Mouse (Mus musculus): Measurements from ENCODE around the gene Rab19.
A peak's percentile ranks its signal among the peaks of the same experiment; 100 is the strongest.
"Not testable (repeated sequence)": the region's sequence is repeated elsewhere in the genome, so short reads cannot be mapped to it uniquely, and the experiment has no call there.

Gene Rab19

DNA sequence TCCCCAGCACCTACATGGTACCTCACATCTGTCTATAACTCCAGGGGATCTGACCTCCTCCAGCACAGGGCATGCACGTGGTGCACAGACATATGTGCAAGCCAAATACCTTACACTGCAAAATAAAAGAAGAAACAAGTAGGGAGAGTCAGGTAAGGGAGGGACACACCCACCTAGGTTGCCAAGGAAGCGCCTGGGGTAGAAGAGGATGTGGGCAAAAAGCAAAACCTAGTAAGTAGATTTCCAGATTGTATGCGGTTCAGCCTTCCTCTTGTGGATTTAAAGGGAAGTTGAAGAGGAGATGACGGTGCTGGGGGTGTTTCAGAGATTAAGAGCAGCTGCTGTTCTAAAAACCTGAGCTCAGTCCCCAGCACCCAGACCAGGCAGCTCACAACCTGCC is 1.8 kb upstream of the Rab19 start:
- no peak for DNase-seq (ENCODE audit: extremely low spot score, low spot score)

DNA sequence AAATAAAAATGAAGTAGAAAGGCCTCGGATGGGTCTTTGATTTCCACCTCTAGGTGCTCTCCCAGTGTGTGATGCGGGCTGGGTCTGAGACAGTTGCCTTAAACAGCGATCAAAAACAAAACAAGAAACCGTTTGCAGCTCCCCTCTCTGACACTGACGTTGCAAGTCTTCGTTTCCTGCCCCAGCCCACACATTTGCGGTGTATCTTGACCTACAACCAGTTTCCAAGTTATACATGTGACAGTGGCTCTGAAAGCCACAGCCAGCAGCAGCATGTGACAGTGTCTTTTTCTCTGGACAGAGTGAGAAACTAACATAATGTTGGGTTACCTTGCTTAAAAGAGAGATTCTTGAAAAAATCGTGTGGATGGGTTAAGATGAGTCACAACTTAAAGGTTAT is 1.2 kb upstream of the Rab19 start:
- no peak for DNase-seq (ENCODE audit: extremely low spot score, low spot score)

DNA sequence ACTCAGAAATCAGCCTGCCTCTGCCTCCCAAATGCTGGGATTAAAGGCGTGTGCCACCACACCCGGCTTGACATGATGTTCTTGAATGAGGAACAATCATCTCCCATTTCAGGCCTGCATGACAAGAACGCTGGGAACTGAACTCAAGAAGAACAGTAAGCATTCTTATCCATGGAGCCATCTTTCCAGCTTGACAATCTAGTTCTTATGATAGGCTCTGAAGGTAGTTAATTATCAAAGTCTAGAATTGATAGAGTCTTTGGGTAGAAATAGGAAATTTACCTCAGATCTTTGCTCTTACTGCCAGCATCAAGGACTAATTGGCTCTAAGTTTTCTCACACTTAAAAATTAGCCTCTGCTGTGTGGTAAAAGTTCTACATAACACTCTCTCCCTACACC is 699 bp upstream of the Rab19 start:
- no peak for DNase-seq (ENCODE audit: extremely low spot score, low spot score)

DNA sequence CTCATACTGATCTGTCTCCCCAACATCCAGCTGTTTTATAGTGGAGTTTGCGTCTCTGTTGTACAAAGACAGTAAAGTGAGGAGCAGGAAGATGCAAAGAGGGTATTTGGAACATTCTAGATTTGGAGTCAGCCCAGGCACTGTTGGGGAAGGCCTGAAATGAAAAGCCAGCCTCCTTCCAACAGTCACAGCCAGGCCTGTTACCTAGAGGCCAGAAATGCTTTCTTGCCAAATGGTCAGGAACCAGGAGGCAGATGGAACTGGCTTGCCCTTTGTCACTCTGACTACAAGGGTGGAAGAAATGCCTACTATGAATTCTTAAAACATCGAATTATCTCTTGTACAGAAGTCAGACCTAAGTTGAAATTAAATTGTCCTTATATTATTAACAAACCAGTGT is 9.0 kb downstream of the Rab19 start:
- no peak for DNase-seq (ENCODE audit: extremely low spot score, low spot score)

DNA sequence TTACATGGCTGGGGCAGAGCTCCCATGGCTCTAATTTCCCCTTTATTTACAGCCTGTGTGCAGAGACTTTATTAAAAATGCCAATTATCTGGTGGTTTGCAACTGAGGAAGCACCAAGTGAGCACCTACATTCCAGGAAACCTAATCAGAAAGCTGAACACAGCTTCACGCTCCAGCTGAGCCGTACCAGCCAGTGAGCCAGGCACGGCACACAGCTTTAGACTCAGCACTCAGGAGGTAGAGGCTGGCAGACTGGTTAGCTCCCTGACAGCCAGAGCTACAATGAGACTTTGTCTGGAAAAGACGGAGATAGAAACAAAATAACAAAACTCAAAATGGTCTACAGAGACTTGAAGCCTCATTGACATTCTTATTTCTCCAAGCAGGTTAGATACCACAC is 14.5 kb downstream of the Rab19 start:
- no peak for DNase-seq (ENCODE audit: extremely low spot score, low spot score)

DNA sequence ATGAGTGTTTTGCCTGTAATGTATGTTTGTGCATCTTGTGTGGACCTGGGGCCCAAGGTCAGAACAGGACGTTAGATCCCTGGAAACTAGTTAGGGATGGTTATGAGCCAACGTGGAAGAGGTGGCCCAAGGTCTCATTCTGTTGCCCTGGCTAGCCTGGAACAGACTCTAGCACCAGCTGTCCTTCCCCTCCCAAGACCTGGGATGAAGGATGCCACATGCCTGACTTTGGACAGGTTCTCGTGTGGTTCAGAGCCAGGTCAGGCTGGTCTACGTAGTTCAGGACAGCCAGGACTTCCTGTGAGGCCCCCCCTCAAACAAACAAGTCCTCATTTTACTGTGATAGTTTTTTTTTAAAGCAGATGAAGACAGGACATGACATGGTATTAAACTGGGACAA is 14.9 kb downstream of the Rab19 start:
- no peak for DNase-seq (ENCODE audit: extremely low spot score, low spot score)

DNA sequence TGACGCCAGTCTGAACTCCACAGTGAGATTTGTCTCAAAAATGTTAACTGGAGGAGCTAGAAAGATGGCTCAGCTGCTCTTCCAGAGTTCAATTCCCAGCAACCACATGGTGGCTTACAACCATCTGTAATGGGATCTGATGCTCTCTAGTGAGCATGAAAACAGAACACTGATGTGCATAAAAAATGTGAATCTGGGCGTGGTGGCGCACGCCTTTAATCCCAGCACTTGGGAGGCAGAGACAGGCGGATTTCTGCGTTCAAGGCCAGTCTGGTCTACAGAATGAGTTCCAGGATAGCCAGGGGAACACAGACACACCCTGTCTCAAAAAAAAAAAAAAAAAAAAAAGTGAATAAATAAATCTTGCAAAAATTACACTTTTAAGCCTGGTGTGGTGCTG is 16.1 kb downstream of the Rab19 start:
- no peak for DNase-seq (ENCODE audit: extremely low spot score, low spot score)

DNA sequence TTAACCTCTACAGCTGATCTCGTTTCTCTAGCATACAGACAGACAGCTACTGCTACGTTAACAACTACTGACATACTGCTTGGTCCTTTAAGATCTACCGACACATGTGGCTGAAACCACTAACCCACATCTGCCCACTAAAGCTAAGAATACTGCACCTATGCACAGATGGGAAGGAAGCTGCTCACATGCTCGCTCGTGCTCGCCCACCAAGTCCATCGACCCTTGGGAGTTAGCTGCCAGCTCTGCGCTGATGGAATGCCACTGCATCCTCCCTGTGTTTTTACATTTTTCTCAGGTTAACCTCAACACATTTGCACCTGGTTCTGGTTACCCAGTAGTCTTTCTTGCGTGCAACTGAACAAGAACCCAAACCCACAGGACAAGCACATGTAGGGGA is 17.4 kb downstream of the Rab19 start:
- no peak for DNase-seq (ENCODE audit: extremely low spot score, low spot score)

DNA sequence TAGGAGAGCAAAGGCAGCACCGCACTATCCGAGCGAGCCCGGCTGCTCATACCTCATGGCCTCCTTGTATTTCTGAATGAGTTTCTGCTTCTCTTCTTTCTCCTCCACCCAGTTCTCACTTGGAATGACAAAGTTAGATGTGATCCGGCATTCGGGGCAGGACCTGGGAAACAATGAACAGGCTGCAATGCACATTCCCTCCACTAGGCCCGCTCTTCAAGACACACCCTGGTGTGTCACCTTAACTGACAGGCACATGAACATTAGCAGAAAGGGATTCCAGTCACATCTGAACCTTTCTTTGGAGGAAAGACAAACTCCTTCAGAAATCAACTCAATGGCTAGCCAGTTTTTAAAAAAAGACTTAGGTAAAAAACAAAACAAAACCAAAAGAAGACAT is 19.4 kb downstream of the Rab19 start:
- peak; percentile 41 for DNase-seq (ENCODE audit: extremely low spot score, low spot score)

DNA sequence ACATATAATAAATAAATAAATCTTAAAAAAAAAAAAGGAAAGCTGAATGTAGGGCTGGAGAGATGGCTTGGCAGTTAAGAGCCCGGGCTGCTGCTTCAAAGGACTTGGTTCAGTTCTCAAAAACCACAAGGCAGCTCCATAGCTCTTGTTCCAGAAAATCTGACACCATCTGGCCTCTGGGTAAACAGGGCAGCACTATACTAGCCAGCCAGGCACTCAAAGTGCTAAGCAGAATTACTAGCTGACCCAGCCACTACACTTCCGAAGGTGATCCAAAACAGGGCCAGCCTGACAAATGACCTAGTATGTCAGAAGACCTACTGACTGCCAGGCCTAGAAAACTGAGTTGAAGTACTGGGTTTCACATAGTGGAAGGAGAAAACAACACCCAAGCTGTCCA is 22.2 kb downstream of the Rab19 start:
- no peak for DNase-seq (ENCODE audit: extremely low spot score, low spot score)

DNA sequence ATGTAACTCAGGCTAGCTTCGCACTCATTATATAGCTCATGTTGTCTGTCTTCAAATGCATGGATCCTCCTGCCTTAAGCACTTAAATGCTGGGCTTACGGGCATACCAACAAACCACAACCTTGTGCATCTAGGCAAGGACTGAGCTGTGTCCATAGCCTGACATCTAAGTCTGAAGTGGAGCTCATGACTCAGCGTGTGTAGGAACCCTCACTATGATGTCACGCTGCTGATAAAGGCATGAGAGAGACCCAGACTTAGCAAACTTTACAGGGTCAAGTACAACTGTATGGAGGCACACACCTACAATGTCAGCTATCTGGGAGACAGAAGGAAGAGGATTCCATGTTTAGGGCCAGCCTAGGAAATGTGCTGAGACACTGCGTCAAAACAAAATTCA is 25.5 kb downstream of the Rab19 start:
- DNase-seq (ENCODE audit: extremely low spot score, low spot score), result no peak

DNA sequence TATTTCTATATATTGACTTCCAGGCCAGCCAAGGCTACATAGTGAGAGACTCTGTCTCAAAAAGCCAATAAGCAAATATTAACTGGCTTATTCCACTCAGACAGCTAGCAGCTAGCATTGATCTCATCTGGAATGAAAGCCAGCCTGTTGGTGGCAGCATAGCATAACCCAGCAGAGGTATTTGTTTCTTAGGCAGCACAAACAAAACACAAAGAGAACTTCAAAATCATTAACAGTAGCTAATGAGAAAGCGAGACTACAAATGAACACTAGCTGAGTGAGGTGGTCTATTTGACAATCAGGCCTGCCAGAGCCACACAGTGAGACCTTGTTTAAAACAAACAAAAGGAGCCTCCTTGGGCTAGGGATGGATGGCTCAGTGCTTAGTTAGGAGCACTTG is 33.1 kb downstream of the Rab19 start:
- no peak for DNase-seq (ENCODE audit: extremely low spot score, low spot score)

DNA sequence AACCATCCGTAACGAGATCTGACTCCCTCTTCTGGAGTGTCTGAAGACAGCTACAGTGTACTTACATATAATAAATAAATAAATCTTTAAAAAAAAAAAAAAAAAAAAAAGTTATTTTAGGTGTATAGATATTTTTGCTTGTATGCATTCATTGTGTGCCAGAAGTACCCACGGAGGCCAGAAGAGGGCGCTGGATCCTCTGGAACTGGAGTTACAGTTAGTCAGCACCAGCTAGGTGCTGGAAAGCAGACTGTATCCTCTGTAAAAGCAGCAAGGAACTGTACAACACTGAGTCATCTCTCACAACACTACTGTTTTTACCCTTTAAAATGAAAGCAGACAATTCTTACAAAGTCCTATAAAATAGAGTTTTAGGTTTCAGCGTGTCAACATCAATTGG is 34.8 kb downstream of the Rab19 start:
- peak; percentile 60 for DNase-seq (ENCODE audit: extremely low spot score, low spot score)

DNA sequence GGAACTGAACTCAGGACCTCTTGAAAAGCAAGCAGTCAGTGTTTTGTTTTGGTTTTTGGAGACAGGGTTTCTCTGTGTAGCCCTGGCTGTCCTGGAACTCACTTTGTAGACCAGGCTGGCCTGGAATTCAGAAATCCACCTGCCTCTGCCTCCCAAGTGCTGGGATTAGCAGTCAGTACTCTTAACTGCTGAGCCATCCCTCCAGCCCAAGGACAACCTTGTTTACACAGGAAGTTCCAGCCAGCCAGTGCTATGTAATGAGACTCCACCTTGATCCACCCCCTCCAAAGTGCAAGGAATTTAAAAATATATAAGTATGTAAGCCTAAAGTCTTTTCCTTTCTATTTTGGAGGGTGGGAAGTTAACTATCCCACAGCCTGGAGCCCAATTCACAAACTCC is 35.7 kb downstream of the Rab19 start:
- not testable (repeated sequence) for DNase-seq (ENCODE audit: extremely low spot score, low spot score)

DNA sequence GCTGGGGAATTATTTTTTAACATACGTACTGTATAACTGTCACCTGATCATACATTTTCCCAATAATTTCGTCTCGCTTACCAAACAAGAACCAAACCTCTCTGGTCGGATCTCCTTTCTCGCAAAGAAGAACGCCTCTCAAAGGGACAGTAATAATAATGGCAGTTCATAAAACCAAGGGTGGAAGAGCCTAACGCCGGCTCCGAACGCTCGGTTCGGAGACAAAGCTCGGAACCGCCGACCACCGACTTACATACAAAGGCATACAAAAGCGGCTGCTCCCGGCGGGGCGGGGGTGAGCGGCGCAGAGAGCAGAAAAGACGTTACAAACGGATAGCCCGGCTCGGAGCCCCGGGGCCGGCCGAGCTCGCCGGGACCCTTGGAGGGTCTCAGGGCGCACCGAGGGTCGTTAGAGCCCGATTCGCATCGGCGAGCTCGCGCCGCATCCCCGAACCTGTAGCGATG is 38.4 kb downstream of the Rab19 start:
- no peak for DNase-seq (ENCODE audit: extremely low spot score, low spot score)

DNA sequence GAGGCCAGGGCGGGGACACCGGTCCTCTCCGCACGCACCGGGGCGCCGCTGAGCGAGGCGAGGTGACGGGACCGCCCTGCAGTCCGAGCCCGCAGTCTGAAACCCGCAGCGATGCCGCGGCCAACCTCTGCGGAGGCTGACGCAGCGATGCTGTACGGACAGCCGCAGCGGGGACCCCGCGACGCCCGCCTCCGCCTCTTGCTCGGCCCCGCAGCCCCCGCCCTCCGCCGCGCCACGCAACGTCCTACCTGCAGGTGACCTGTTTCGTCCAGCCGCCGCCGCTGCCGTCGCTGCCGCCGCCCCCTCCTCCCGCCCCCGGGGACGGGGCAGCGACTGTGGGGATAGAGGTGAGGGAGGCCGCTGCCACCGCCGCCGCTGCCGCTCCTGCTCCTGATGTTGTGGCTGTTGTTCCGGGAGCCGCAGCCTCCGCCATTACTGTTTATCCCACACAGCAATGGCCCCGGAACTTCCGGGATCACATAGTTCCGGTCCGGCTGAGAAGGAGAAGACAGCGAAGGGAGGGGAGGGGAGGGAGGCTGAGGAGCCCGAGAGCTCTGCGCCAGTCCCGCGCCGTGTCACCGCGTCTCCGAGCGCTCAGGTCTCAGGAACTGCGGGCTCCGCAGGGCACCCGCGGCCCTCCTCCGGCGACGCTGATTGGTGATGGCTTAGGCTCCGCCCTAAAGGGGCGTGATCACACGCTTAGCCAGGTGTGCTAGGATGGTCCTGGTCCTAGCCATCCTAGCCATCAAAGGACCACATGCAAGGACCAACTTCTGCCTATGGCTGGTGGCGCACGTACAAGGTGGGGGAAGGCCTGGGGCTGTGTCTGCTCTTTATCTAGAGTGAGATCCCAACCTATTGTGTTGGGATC is 39.1 kb downstream of the Rab19 start, which contains the start of gene Mkrn1:
TSS of gene Mkrn1 (minus strand) at position 612 of the 871 bp plus-strand sequence.
- peak; percentile 87 for DNase-seq (ENCODE audit: extremely low spot score, low spot score)

DNA sequence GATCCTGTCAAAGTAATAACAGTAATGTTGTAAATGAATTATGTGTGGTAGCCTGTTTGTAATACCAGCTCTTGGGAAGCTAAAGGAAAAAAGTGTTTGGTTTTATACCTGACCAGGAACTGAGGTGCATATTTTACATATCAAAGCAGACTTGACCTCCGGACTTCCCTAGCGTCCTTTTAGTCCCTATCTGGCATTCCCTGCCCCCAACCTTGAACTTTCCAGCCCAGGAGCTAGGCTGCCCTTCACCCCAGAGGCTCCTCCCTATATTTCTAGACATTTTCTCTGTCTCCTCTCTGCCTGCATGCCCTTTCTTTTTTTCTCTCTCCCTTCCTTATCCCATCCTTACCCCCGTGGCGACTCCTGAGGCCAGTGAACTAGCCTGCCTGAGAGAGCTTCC is 39.9 kb downstream of the Rab19 start:
- no peak for DNase-seq (ENCODE audit: extremely low spot score, low spot score)

DNA sequence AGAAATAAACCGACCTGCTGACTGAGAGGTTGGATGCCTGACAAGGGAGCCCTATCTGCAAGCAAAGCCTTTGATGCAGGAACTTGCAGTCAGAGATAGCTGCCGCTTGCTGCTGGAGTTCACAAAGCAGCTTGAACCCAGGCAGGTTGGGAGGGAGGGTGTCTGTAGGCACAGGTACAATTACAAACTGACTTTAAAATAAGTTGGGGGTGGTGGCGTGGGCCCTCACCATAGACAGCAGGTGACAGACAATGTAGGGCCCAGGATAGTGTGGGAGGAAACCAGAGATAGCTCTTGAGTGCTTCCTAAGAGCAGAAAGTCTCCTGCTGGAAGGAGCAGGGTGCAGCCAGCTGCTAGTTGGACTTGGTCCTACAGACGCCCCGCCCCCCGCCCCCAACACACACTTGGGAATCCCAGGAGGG is 42.2 kb downstream of the Rab19 start:
- DNase-seq (ENCODE audit: extremely low spot score, low spot score), result no peak

DNA sequence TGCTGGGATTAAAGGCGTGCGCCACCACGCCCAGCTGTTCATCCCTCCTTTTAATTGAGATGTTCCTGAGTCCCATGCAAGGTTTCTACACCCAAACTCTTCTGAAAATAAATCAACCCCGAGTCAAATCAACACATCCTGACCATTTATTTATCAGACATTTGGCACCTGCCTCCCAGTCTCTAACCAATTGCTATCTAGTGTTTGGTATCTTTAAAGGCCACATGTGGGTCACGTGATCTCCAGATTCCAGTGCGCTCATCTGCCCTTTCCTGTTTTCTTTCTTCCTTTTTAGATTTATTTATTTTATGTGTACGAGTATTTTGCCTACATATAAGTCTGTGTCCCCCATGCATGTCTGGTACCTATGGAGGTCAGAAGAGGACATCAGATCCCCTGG is 42.7 kb downstream of the Rab19 start:
- DNase-seq (ENCODE audit: extremely low spot score, low spot score), result no peak

DNA sequence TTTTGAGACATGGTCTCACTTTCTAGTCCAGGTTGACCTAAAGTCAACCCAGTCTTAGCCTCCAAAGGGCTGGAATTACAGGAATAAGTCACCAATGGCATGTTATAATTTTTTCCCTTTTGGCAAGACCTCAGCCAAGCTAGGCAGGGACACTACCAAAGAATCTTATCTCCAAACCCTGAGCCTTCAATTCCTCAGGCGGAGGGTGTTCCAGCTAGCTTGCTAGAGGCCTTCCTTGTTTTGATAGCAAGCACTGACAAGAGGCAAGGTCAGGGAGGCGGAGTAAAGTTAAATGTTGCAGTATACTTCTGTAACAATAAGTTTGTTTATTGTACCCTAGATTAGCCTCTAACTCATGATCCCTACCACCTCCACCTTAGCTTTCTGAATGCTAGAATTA is 44.2 kb downstream of the Rab19 start:
- no peak for DNase-seq (ENCODE audit: extremely low spot score, low spot score)

DNA sequence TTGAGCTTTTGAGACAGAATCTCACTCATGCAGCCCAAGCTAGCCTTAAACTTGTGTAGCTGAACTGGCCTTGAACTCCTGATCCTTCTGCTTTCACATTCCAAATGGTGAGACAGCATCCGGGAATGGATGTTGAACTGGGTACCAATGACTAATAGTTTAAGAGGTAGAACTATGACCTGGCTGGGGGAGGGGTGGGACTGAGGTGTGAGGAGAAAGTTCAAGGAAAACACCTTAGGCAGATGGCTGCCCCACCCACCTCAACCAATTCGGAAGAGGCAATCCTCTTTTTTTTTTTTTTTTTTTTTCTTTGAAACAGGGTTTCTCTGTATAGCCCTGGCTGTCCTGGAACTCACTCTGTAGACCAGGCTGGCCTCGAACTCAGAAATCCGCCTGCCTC is 45.8 kb downstream of the Rab19 start:
- no peak for DNase-seq (ENCODE audit: extremely low spot score, low spot score)

DNA sequence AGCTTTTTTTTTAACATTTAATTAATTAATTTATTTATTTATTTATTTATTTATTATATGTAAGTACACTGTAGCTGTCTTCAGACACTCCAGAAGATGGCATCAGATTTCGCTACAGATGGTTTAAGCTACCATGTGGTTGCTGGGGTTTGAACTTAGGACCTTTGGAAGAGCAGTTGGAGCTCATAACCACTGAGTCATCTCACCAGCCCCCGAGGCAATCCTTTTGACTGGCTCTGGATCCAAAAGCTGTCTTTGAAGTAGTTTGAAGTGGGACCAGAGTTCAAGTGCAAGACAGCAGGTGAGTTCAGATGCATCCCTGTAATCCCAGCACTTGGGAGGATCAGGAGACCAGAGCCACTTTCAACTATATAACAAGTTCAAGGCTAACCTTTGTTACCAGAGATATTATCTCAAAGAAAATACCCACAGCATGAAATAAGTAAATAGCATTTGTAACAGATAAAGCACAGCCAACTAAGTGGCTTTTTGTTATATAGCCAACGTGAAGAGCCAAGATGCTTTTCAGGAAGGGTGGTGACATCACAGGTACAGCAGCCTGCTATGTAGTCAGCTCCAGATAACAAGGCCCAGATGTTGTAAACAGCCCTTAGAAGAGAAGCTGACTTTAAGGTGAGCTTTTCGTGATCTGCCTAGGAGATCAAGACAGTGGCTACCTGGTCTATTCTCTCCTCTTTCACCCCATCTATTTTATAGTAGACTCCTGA is 46.5 kb downstream of the Rab19 start:
- DNase-seq (ENCODE audit: extremely low spot score, low spot score), result no peak
